Mouse (Mus musculus) G1E (cell line): ENCODE data around the gene Cgnl1. TPM values are rescaled to one million over a fixed set of nuclear protein-coding genes. Genes with fewer than 3 reads are reported as not detected.
"Not testable (repeated sequence)": the region's sequence is repeated elsewhere in the genome, so short reads cannot be mapped to it uniquely, and the experiment has no call there.

Experiments
- ATAC-seq: 2 replicates; pipeline ENCODE4 v1.8.0; 2016; ENCODE audit warnings: mild to moderate bottlenecking; ENCODE audit not compliant: insufficient number of reproducible peaks, poor library complexity, low FRiP score, severe bottlenecking; ENCODE audit errors: extremely low read depth
- DNase-seq: peaks from one replicate; pipeline ENCODE4 v3.0.0; 2012; ENCODE audit warnings: low spot score
- H3K27me3 ChIP-seq: 2 replicates; pipeline ENCODE4 v1.6.1; 2012; ENCODE audit warnings: mild to moderate bottlenecking, low read length, inconsistent platforms; ENCODE audit not compliant: insufficient read depth
- H3K36me3 ChIP-seq: replicated peaks from 2 replicates; pipeline ENCODE3; 2012; ENCODE audit warnings: mild to moderate bottlenecking, inconsistent platforms
- H3K4me1 ChIP-seq: 2 replicates; pipeline ENCODE4 v1.6.1; 2012; ENCODE audit warnings: low read depth, low read length, inconsistent platforms, mixed read lengths; ENCODE audit not compliant: insufficient read depth
- H3K4me3 ChIP-seq: 2 replicates; pipeline ENCODE4 v1.5.1; 2012; ENCODE audit warnings: low read depth, mild to moderate bottlenecking, inconsistent platforms, low read length, moderate library complexity, mixed read lengths
- H3K9me3 ChIP-seq: replicated peaks from 2 replicates; pipeline ENCODE4 v1.6.1; 2012; ENCODE audit warnings: inconsistent platforms
- CTCF ChIP-seq: IDR thresholded peaks from 2 replicates; pipeline ENCODE4 v1.5.1; 2012; ENCODE audit warnings: low read depth, low read length, inconsistent platforms, mixed read lengths
- GATA1 ChIP-seq: IDR thresholded peaks from 2 replicates; pipeline ENCODE4 v1.6.1; 2012; ENCODE audit warnings: borderline replicate concordance, low read length, inconsistent platforms, mixed read lengths
- GATA2 ChIP-seq: IDR thresholded peaks from 2 replicates; pipeline ENCODE4 v1.6.1; 2012; ENCODE audit warnings: low read depth, low read length, inconsistent platforms, borderline replicate concordance
- POLR2AphosphoS5 ChIP-seq: IDR thresholded peaks from 2 replicates; pipeline ENCODE4 v1.6.1; 2012; ENCODE audit warnings: low read depth, low read length, inconsistent platforms; ENCODE audit not compliant: insufficient replicate concordance
- TAL1 ChIP-seq: conservative IDR thresholded peaks from 2 replicates; pipeline ENCODE4 v1.6.1; 2012; ENCODE audit warnings: low read depth, low read length, inconsistent platforms, mixed read lengths
- polyA plus RNA-seq: library from polyadenylated mRNA; stranded (reverse); fragments of >175 nt; gene quantifications from 2 replicates; pipeline ENCODE4 v1.2.3, GENCODE M21; 2012
- total RNA-seq, 2 experiments: library from RNA; stranded (forward) in 1 of 2; stranded (reverse) in 1 of 2; fragments of 200-1000 nt in 1 of 2; fragments of >200 nt in 1 of 2; fragmentation: Nextera tagmentation in 1 of 2; gene quantifications; 2 replicates each; pipeline ENCODE4 v1.2.3; 2014 to 2017

Cgnl1 gene
- total and polyA plus RNA-seq, 3 experiments, result 0.98 to 1.6 (median 1.4) TPM

- DNase-seq, result peak; percentile 14
- no peak overlapping the region for H3K4me3 ChIP-seq
- peaks cover 10% of the 10 kb centered on the region for H3K36me3 ChIP-seq
- ATAC-seq, result no peak
- peaks cover 15% of the 10 kb centered on the region for H3K27me3 ChIP-seq
- H3K4me1 ChIP-seq, result no peaks in the 10 kb centered on the region
- H3K9me3 ChIP-seq, result no peaks in the 10 kb centered on the region
- TF ChIP-seq GATA1 (no peak), CTCF (peak; percentile 67)
Observed at GRCm38 (mm10) chr9:71624793-71625495, 146.5 kb downstream of the Cgnl1 start.

- DNase-seq, result peak; percentile 34
Observed at GRCm38 (mm10) chr9:71623871-71624569, 147.4 kb downstream of the Cgnl1 start.

DNA sequence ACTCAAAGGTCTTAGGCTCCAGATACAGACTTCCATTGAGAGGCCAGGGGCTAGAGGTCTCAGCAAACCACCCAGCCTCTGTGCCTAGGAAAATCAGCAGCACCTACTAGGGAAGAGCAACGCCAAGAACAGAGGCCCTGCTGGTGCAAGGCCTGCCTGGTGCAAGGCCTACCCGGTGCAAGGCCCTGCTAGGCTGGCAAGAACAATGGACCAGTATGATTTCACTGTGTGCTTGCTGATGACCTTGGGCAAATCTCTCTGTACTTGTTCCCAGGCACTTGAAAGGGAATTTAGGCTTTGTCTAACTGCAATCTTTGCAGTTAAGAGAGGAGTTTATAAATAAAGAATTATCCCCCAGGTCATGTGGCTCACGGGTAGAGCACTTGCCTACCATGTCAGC, 148.8 kb downstream of the Cgnl1 start:
- Histone ChIP-seq H3K36me3 (no peaks in the 10 kb centered on the region), H3K4me3 (no peak overlapping the region), H3K27me3 (peaks cover 15% of the 10 kb centered on the region), H3K4me1 (no peaks in the 10 kb centered on the region), H3K9me3 (no peaks in the 10 kb centered on the region)
- no peak for TF ChIP-seq GATA2
- no peak for ATAC-seq
- no peak for DNase-seq

More at GRCm38 (mm10) chr9:71623871-71624569, 147.4 kb downstream of the Cgnl1 start:
- no peaks in the 10 kb centered on the region for H3K9me3 ChIP-seq
- TF ChIP-seq GATA2 (no peak), POLR2AphosphoS5 (no peak), GATA1 (no peak), TAL1 (no peak), CTCF (peak; percentile 82)
- no peak overlapping the region for H3K4me3 ChIP-seq
- peaks cover 5% of the 10 kb centered on the region for H3K36me3 ChIP-seq
- H3K4me1 ChIP-seq, result no peaks in the 10 kb centered on the region
- peaks cover 15% of the 10 kb centered on the region for H3K27me3 ChIP-seq
- ATAC-seq, result no peak

GRCm38 (mm10) chr9:71621968-71622367, 149.4 kb downstream of the Cgnl1 start:
- no peak for DNase-seq
- TF ChIP-seq CTCF (no peak), TAL1 (no peak), POLR2AphosphoS5 (no peak), GATA2 (no peak), GATA1 (no peak)
- H3K4me3 ChIP-seq, result no peak overlapping the region
- peaks cover 15% of the 10 kb centered on the region for H3K27me3 ChIP-seq
- H3K9me3 ChIP-seq, result no peaks in the 10 kb centered on the region
- no peak for ATAC-seq
- H3K4me1 ChIP-seq, result no peaks in the 10 kb centered on the region; the same call in 1 of the 2 replicates
- no peaks in the 10 kb centered on the region for H3K36me3 ChIP-seq

DNA sequence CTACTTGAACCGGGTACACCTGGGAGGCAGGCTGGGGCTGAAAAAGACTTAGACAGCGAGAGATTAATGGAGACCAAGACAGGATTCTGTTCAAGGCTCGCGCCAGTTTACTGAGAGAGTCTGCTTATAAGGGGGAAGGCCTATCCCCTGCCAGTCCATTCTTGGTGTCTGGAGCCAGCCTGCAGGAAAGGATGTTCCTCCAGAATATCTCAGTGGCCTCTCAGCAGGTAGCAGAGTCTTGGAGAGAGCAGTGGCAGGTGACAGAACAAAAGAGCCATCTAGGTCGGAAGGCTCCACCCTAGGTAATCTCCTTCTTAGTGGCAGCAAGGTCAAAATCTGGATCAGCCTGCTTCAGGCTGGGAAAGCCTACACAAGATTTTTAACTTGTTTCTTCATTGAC, 151.3 kb downstream of the Cgnl1 start:
- H3K36me3 ChIP-seq, H3K27me3 ChIP-seq, H3K9me3 ChIP-seq, H3K4me1 ChIP-seq, DNase-seq, H3K4me3 ChIP-seq, ATAC-seq: not testable (repeated sequence)

DNA sequence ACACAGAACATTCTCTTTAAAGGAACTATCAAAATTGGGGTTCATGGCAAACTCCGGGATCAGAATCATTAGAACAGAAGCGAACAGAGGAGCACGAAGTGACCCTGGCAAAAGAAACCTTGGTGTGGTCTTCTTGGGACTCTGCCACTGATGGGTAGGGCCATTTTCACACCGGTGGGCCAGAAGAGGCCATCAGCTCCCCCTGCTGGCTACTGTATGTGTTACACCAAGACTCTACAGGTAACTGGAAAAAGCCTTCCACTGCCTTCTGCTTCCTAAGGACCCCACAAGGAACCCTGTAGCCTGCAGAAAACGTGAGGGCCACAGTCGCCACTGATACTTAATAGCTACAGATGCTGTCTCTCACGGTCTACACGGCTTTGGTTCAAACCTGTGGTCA, 154.0 kb downstream of the Cgnl1 start:
- TF ChIP-seq TAL1 (no peak), CTCF (peak; percentile 68; the same call in 1 of the 2 replicates), GATA2 (no peak), GATA1 (no peak)
- peak; percentile 11 for DNase-seq
- peaks cover 9% of the 10 kb centered on the region for H3K27me3 ChIP-seq

GRCm38 (mm10) chr9:71616185-71616584, 155.2 kb downstream of the Cgnl1 start:
- no peak overlapping the region for H3K4me3 ChIP-seq
- H3K27me3 ChIP-seq, result peaks cover 16% of the 10 kb centered on the region; the same call in 1 of the 2 replicates
- ATAC-seq (no peak), DNase-seq (peak; percentile 52)
- no peaks in the 10 kb centered on the region; the same call in 1 of the 2 replicates for H3K4me1 ChIP-seq
- H3K36me3 ChIP-seq, result no peaks in the 10 kb centered on the region
- TF ChIP-seq GATA2 (no peak), CTCF (peak; percentile 83), TAL1 (no peak), GATA1 (no peak), POLR2AphosphoS5 (no peak)
- no peaks in the 10 kb centered on the region for H3K9me3 ChIP-seq

More for the DNA sequence above, 154.0 kb downstream of the Cgnl1 start:
- Histone ChIP-seq H3K9me3 (no peaks in the 10 kb centered on the region), H3K4me3 (no peak overlapping the region), H3K4me1 (no peaks in the 10 kb centered on the region; the same call in 1 of the 2 replicates), H3K36me3 (no peaks in the 10 kb centered on the region)
- ATAC-seq, result no peak
